Mouse (Mus musculus): ENCODE measurements around the gene Fes. TPM values are rescaled to one million over a fixed set of nuclear protein-coding genes. Genes with fewer than 3 reads are reported as not detected.
A peak's percentile ranks its signal among the peaks of the same experiment; 100 is the strongest.
"Not testable (repeated sequence)": the region's sequence is repeated elsewhere in the genome, so short reads cannot be mapped to it uniquely, and the experiment has no call there.

Gene Fes
- polyA plus RNA-seq, 1 experiment from 2014 or later, result 14.8 TPM

DNA sequence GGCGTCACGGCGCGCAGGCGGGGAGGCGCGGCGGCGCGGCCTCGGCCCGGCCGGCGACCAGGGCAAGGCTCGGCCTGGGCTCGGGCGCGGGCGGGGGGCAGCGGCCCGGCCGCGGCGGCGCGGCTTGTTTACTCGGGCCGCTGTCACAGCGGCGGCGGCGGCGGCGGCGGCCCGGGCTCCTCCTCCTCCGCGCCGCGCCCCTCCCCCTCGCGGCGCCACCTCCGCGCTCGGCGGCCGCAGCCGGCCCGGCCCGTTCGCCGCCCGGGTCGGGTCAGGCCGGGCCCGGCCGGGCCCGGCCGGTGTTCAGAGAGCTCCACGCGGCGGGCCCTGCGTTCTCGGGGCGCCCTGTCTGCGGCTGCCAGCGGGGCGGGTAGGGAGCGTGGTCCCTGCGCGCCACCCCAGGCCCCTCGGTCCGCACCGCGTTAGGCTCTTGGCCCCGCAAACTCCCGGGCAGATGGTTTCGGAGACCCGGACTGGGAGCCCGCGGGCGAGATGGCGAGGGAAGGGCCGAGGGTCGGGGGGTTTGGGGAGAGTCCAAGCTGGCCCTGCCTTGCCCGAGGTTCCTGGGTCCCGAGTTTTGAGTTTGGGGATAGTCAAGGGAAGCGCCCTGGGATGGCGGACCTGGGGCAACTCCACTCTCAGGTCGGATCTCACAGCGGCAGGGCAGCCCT is 15.0 kb upstream of the Fes start:
- peaks cover 7% of the 10 kb centered on the region for H3K36me3 ChIP-seq
- ATAC-seq (ENCODE audit: insufficient number of reproducible peaks, low FRiP score, low TSS enrichment, low read depth), result peak; percentile 42
- no peaks in the 10 kb centered on the region for H3K9me3 ChIP-seq
- peak overlapping the region; percentile 95 for H3K9ac ChIP-seq
- peaks cover 46% of the 10 kb centered on the region for H3K4me1 ChIP-seq
- H3K4me3 ChIP-seq, result peak overlapping the region; percentile 89
- H3K27me3 ChIP-seq, result no peaks in the 10 kb centered on the region
- peak overlapping the region; percentile 92 for H3K27ac ChIP-seq
- under 1% methylated on average over 47 of the region's 92 CpGs for WGBS
- H3K4me2 ChIP-seq, result peak overlapping the region; percentile 85

DNA sequence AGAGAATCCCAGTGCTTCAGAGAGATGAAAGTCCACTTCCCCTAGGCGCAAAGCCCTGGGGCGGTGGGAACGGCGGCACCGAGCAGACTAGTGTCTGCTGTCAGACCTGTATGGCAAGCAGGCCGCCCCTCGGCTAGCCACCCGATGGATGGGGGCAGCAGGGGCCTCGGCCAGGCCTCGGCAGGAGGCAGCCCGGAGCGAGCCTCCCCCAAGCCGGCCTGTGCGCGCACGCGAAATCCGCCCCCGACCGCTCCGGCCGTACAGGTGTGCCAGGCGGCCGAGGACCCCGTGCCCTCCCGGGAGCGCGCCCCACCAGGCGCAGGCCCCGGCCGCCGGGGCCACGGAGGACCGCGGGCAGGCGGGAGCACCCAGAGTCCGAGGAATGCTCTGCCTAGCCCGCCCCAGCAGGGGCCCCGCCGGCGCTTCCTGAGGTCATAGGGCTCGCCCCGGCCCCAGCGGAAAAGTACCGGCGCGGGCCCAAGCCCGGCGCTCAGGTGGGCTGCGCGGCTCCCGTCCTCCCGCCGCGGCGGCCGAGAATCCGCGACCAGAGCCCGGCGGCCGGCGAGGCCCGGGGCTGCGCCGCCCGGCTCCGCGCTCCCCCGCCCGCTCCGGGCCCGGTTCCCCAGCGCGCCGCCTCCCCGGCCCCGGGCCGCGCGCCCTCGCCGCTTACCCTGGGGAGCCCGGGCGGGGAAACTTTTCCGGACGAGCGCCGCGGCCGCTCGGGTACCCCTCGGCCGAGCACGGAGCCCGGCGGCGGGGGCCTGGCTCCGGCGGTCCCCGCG is 14.3 kb upstream of the Fes start:
- Histone ChIP-seq H3K9ac (peak overlapping the region; percentile 95), H3K4me1 (peaks cover 44% of the 10 kb centered on the region), H3K4me3 (peak overlapping the region; percentile 89), H3K27me3 (no peaks in the 10 kb centered on the region), H3K4me2 (peak overlapping the region; percentile 85), H3K9me3 (no peaks in the 10 kb centered on the region), H3K27ac (peak overlapping the region; percentile 92), H3K36me3 (peaks cover 14% of the 10 kb centered on the region)
- peak; percentile 11; the same call in 1 of the 2 replicates for ATAC-seq (ENCODE audit: insufficient number of reproducible peaks, low FRiP score, low TSS enrichment, low read depth)
- under 1% methylated on average over 81 of the region's 102 CpGs for WGBS

DNA sequence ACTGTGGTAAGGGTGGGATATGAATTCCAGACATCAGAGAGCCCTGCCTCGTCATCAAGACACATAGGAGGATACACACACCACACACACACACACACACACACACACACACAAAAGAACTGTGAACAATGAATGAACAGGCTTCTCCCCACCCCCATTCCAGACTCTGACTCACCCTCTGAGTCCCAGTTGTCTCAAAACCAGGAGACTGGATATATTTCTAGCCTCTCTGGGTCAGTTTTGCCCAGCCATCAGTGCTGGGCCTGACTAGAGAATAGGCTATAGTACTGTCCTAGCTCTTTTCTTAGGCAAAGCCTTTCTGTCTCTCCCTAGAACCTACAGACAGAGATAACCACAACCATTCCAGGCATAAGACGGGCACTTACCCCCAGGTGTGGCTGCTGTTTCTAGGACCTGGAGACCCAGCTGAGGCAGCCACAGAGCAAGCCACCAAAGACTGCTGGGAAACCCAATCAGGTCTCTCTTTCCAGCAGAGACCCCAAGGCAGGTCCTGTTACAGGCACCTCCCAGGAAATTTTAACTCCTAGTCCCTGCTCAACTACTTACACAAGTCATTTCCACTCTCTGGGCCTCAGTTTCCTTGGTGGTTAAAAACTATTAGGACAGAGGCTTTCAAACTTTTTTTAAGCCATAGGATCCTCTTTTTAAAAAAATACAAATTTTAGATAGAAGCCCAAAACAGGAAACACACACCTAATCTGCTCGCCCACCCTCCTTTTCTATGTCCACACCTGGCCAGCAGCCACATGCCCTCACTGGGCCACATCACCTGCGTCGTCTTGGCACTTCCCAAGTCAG is 13.5 kb upstream of the Fes start:
- Histone ChIP-seq H3K4me2 (peak overlapping the region; percentile 85), H3K27ac (peak overlapping the region; percentile 92), H3K9ac (peak overlapping the region; percentile 95), H3K36me3 (peaks cover 21% of the 10 kb centered on the region), H3K27me3 (no peaks in the 10 kb centered on the region), H3K4me1 (peaks cover 44% of the 10 kb centered on the region), H3K4me3 (peak overlapping the region; percentile 89), H3K9me3 (no peaks in the 10 kb centered on the region)
- ATAC-seq (ENCODE audit: insufficient number of reproducible peaks, low FRiP score, low TSS enrichment, low read depth), result no peak
- 18% methylated on average over 5 of the region's 5 CpGs for WGBS

DNA sequence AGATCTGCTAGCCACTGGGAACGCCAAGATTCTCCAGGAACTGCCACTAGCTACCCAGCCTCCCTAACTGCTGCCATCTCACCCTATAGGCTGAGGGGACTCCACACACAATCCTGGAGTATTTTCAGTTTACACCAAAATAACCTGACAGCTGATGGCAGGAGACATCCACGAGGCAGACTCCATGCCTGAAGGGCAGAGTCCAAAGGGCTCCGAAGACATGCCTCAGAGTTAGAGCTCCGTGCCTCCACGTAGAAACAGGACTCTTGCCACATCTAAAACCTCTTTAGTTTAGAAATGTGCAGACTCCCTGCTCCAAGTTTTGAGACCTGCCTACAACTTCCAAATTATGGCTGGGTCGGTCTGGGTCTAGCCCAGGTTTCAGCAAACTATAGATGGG is 12.8 kb upstream of the Fes start:
- Histone ChIP-seq H3K4me2 (peak overlapping the region; percentile 85), H3K4me3 (peak overlapping the region; percentile 89; the same call in 1 of the 2 replicates), H3K27ac (peak overlapping the region; percentile 92), H3K9me3 (no peaks in the 10 kb centered on the region), H3K4me1 (peaks cover 44% of the 10 kb centered on the region), H3K36me3 (peaks cover 26% of the 10 kb centered on the region), H3K27me3 (no peaks in the 10 kb centered on the region), H3K9ac (no peak overlapping the region)
- WGBS, result 46% methylated on average over 6 of the region's 6 CpGs
- no peak for ATAC-seq (ENCODE audit: insufficient number of reproducible peaks, low FRiP score, low TSS enrichment, low read depth)

DNA sequence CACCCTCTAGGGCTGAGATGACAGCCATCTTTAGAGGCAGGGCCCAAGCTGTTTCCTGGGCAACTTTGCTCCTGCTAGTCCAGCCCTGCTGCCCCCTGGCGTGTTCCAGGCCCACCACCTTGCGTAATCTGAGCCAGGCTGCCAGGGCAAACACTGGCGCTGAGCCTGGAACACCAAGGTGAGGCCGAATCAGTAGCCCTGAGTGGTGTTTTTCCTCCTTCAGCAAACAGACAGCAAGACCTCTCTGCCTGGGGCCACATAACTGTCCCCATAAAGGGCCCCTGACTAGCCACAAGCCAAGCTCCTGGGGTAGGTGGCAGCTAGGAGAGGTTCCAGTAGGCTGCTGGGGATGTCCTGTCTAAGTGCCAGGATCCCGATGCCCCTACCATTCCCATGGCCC is 12.4 kb upstream of the Fes start:
- 42% methylated on average over 5 of the region's 5 CpGs for WGBS
- no peak overlapping the region for H3K4me3 ChIP-seq
- no peaks in the 10 kb centered on the region for H3K9me3 ChIP-seq
- no peaks in the 10 kb centered on the region for H3K27me3 ChIP-seq
- no peak for ATAC-seq (ENCODE audit: insufficient number of reproducible peaks, low FRiP score, low TSS enrichment, low read depth)
- H3K9ac ChIP-seq, result no peak overlapping the region
- H3K36me3 ChIP-seq, result peaks cover 31% of the 10 kb centered on the region
- peak overlapping the region; percentile 85 for H3K4me2 ChIP-seq
- peaks cover 44% of the 10 kb centered on the region for H3K4me1 ChIP-seq
- H3K27ac ChIP-seq, result peak overlapping the region; percentile 92

DNA sequence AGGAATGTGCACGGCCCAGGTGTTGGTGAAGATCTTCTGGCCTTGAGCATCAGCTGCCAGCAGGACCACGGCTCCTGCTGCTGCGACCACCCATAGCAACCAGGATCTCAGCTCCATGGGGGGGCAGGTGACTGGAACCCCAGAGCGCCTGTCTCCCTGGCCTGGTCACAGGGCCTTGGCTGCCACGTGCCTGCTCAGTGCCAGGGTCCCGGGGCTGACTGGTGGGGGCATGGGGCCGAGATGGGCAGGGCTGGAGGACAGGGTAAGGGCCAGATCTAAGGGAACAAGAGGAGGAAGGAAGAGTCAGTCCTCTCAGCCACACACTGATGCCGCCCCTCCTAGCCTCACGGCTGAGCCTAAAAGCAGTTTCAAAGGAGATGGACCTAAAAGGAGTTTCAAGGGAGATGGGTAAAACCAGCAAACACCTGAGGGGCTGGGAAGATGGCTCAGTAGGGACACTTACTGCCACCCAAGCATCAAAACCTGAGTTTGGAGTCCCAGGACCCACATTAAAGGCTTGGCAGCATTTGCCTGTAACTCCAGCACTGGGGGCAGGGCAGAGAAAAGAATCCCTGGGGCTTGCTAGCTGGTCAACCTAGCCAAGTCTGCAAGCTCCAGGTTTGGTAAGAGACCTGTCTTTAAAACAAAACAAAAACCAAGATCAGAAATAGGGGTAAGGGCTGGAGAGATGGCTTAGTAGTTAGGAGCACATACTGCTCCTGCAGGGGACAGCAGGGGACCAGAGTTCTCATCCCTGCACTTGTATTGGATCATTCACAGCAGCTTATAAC is 11.1 kb upstream of the Fes start:
- Histone ChIP-seq H3K9ac (no peak overlapping the region), H3K4me3 (no peak overlapping the region), H3K9me3 (no peaks in the 10 kb centered on the region), H3K4me1 (peaks cover 38% of the 10 kb centered on the region), H3K27ac (no peak overlapping the region), H3K27me3 (no peaks in the 10 kb centered on the region), H3K4me2 (no peak overlapping the region), H3K36me3 (peaks cover 39% of the 10 kb centered on the region)
- 73% methylated on average over 9 of the region's 9 CpGs for WGBS
- ATAC-seq (ENCODE audit: insufficient number of reproducible peaks, low FRiP score, low TSS enrichment, low read depth), result no peak

DNA sequence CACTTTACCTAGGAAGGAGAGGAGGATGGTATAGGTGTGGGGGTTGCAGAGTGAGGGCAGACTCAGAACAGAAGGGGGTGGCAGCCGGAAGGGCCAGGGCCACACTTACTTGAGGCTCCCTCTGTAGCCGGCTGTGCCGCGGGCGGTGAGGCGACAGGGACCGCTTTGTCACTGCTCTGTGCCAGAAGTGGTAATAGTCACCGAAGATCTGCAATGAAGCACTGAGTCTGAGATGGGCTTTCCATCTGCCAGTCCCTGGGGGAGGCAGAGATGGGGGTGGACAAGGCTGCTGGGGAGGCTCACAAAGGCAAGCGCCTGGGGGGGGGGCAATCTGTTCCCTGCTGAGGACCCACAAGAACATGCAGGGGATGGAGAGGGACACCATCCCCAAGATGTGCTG is 10.2 kb upstream of the Fes start:
- WGBS, result 91% methylated on average over 9 of the region's 9 CpGs
- no peak overlapping the region for H3K4me3 ChIP-seq
- H3K36me3 ChIP-seq, result peaks cover 48% of the 10 kb centered on the region
- H3K4me1 ChIP-seq, result peaks cover 30% of the 10 kb centered on the region
- no peak for ATAC-seq (ENCODE audit: insufficient number of reproducible peaks, low FRiP score, low TSS enrichment, low read depth)
- H3K27ac ChIP-seq, result no peak overlapping the region
- H3K27me3 ChIP-seq, result no peaks in the 10 kb centered on the region
- H3K4me2 ChIP-seq, result no peak overlapping the region
- H3K9me3 ChIP-seq, result no peaks in the 10 kb centered on the region
- H3K9ac ChIP-seq, result no peak overlapping the region

DNA sequence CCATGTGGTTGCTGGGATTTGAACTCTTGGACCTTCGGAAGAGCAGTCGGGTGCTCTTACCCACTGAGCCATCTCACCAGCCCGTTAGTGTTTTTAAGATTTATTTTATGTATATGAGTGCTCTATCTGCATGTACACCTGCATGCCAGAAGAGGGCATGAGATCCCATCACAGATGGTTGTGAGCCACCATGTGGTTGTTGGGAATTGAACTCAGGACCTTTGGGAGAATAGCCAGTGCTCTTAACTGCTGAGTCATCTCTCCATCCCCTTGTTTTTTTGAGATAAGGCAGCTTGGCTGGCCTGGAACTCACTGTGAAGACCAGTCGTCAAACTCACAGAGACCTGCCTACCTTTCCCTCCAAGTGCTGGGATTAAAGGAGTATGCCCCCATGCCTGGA is 8.7 kb upstream of the Fes start:
- H3K27ac ChIP-seq; ATAC-seq (ENCODE audit: insufficient number of reproducible peaks, low FRiP score, low TSS enrichment, low read depth); H3K9me3 ChIP-seq; H3K4me2 ChIP-seq; H3K27me3 ChIP-seq; H3K9ac ChIP-seq; H3K4me3 ChIP-seq: not testable (repeated sequence)
- Histone ChIP-seq H3K36me3 (peaks cover 63% of the 10 kb centered on the region), H3K4me1 (peaks cover 26% of the 10 kb centered on the region)
- WGBS, result 88% methylated on average over 4 of the region's 4 CpGs

DNA sequence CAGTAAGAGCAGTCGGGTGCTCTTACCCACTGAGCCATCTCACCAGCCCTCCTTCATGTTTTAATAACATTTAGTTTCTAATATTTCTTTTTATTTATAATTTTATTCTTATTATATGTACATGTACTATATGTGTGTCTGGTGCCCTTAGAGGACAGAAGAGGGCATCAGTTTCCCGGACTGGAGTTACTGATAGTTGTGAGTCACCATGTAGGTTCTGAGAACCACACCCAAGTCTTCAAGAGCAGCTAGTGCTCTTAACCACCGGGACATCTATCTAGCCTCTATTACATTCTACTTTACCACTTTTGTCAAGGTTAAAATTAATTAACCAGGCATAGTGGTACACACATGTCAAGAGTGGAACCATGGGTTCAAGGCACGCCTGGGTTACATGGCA is 6.9 kb upstream of the Fes start:
- Histone ChIP-seq H3K27me3 (no peaks in the 10 kb centered on the region), H3K9ac (no peak overlapping the region), H3K4me2 (no peak overlapping the region), H3K9me3 (no peaks in the 10 kb centered on the region), H3K27ac (no peak overlapping the region), H3K36me3 (peaks cover 81% of the 10 kb centered on the region), H3K4me3 (no peak overlapping the region), H3K4me1 (peaks cover 13% of the 10 kb centered on the region)
- 88% methylated on average over 4 of the region's 4 CpGs for WGBS
- ATAC-seq (ENCODE audit: insufficient number of reproducible peaks, low FRiP score, low TSS enrichment, low read depth), result no peak

DNA sequence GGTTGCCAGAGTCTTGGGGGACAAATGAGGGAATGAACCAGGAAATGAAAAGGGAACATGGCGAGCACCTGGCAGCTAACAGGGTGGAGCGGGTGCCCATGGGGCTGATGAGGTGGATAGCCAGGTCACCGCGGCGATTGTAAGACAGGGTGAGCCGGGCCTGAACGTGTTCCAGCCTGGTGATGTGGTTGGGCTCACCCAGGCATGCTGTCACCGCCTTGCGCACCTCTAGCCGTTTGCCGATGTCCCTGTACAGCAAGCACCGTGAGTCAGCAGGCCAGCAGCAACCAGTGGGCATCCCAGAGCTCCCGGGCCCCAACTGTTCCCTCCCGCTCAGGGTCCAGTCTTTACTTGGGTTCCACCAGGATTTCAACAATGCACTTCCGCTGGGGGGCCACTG is 4.4 kb upstream of the Fes start:
- Histone ChIP-seq H3K36me3 (peaks cover 68% of the 10 kb centered on the region), H3K9me3 (no peaks in the 10 kb centered on the region), H3K27me3 (no peaks in the 10 kb centered on the region), H3K4me1 (peaks cover 29% of the 10 kb centered on the region), H3K4me2 (no peak overlapping the region), H3K4me3 (no peak overlapping the region), H3K9ac (no peak overlapping the region), H3K27ac (no peak overlapping the region)
- 91% methylated on average over 15 of the region's 15 CpGs for WGBS
- no peak for ATAC-seq (ENCODE audit: insufficient number of reproducible peaks, low FRiP score, low TSS enrichment, low read depth)

DNA sequence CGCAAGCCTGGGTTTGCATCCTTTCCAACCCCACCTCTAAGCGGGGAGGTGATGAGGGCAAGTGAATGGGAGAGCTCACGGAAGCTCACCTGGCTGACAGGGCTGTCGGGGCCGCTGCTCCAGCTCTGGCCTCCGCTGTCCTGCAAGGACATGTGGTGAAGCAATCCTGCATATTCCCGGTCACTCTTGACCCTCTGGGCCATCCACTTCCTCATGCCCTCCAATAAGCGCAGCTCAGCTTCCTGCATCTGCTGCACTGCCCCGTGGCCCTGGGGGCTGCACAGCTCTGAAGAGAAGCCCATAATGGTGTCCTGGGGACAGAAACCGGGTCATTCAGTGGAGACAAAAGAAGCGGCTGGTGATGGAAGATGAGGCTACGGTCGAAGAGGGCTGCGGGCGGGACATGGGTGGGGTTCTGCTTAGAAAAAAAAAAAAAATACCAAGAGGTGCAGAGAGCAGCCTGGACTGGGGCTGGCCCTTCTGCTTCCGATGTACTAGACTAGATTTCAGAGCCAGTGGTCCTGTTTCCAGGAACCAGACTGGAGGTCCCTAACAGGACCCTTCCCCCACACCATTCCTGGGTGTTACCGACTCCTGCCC is 613 bp downstream of the Fes start:
- H3K4me2 ChIP-seq, result peak overlapping the region; percentile 53
- H3K4me3 ChIP-seq, result peak overlapping the region; percentile 39
- WGBS, result 39% methylated on average over 17 of the region's 17 CpGs
- no peak for ATAC-seq (ENCODE audit: insufficient number of reproducible peaks, low FRiP score, low TSS enrichment, low read depth)
- H3K36me3 ChIP-seq, result peaks cover 42% of the 10 kb centered on the region
- H3K4me1 ChIP-seq, result peaks cover 38% of the 10 kb centered on the region
- H3K27ac ChIP-seq, result peak overlapping the region; percentile 79
- H3K9ac ChIP-seq, result peak overlapping the region; percentile 47
- H3K9me3 ChIP-seq, result no peaks in the 10 kb centered on the region
- 0 out of 2 replicates have a peak, but pooled peaks cover 5% of the 10 kb centered on the region for H3K27me3 ChIP-seq
